Mouse (Mus musculus): ENCODE results near the gene Nt5dc3. TPM values are rescaled to one million over a fixed set of nuclear protein-coding genes. Genes with fewer than 3 reads are reported as not detected.

Gene Nt5dc3
- total and polyA plus RNA-seq, 3 experiments, result 4.6 to 15.9 (median 6.5) TPM

GRCm38 (mm10) chr10:86807362-86807761 is 28.6 kb downstream of the Nt5dc3 start:
- dilution Hi-C loops (cut with MboI; ENCODE audit: extremely low pct_ligation_motif_present, extremely low pct_unique_long_range_greater_than_20kb, low sequenced_read_pairs), result no loop called here
- H3K36me3 ChIP-seq (replicated peaks in 1 of 2; ENCODE audit: control insufficient read depth in 1 of 2, insufficient read depth in 1 of 2, low read length in 1 of 2), result peaks cover 16 to 79% of the 10 kb centered on the region in 2 experiments

DNA sequence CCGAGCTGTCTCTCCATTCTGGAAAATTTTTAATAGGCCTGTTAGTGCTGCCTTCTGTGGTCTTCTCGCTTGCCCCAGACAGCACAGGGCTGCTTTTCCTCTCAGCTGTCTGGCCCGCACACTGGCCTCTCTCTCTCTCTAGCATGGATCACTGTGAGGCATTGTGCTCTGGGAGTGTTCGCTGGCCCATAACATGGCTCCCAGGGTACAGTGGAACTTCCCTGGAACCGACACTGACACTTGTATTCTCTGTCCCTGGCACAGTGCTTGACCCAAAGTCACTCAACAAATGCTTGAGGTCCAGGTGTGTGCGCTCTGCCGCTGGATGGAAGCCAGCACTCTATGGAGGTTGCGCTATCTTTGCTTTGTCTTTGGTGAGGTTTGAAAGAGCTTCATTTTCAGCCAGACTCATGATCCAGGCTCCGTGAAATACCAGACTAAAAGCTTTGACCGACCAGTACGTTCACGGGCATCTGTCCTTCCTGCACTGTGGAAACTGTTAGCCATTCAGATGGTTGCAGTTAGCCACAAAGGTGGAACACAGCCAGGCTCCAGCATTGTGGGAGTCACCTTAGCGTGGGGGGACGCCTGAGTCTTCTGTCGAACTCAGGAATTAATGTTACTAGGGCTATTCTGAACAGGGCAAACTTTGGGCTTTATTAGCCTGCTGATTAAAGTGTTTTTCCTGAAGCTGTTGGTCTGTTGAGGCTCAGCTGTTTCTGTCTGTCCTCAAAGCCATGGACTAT is 29.4 kb downstream of the Nt5dc3 start:
- Histone ChIP-seq H3K4me3 (replicated peaks in 1 of 3; ENCODE audit: low read depth in 2 of 3, low read length in 2 of 3, poor library complexity in 1 of 3) (no peak overlapping the region), H3K27me3 (replicated peaks) (no peaks in the 10 kb centered on the region), H3K4me1 (ENCODE audit: control insufficient read depth in 1 of 2, insufficient read depth in 2 of 2) (peaks cover 0 to 17% of the 10 kb centered on the region in 2 experiments; a peak in 2 of 4 replicates), H3K9me3 (replicated peaks; ENCODE audit: low read length) (no peaks in the 10 kb centered on the region), H3K79me2 (replicated peaks; ENCODE audit: control insufficient read depth, extremely low read depth, insufficient read depth, poor library complexity, severe bottlenecking) (0 out of 2 replicates have a peak, but pooled peaks cover 2% of the 10 kb centered on the region), H3K36me3 (replicated peaks in 1 of 2; ENCODE audit: control insufficient read depth in 1 of 2, insufficient read depth in 1 of 2, low read length in 1 of 2) (peaks cover 20 to 87% of the 10 kb centered on the region in 2 experiments), H3K27ac (ENCODE audit: insufficient read depth, low read depth) (no peak overlapping the region), H3K4me2 (ENCODE audit: insufficient read depth, low read depth, poor library complexity, severe bottlenecking) (no peak overlapping the region), H3K9ac (ENCODE audit: insufficient read depth, low read depth) (no peak overlapping the region)
- TF ChIP-seq E2F4 (IDR thresholded peaks at IDR 0.05; ENCODE audit: insufficient replicate concordance, low read depth, low read length) (no peak), TCF12 (IDR thresholded peaks at IDR 0.05; ENCODE audit: low read depth, low read length) (no peak), POLR2AphosphoS2 (IDR thresholded peaks at IDR 0.05; ENCODE audit: low read depth, low read length) (no peak), ZC3H11A (IDR thresholded peaks at IDR 0.05; ENCODE audit: low read depth, low read length) (no peak), GABPA (IDR thresholded peaks at IDR 0.05; ENCODE audit: insufficient replicate concordance, low read depth, low read length) (no peak), JUN (IDR thresholded peaks at IDR 0.05; ENCODE audit: insufficient read depth, low read depth, low read length) (no peak), USF2 (conservative IDR thresholded peaks at IDR 0.05; ENCODE audit: low read depth, low read length) (no peak), CHD1 (IDR thresholded peaks at IDR 0.05; ENCODE audit: low read depth, low read length) (no peak), MAFK (IDR thresholded peaks at IDR 0.05; ENCODE audit: insufficient replicate concordance, low read length) (no peak), POLR2A (IDR thresholded peaks at IDR 0.05; ENCODE audit: low read depth, low read length) (no peak), MEF2A (IDR thresholded peaks at IDR 0.05; ENCODE audit: borderline replicate concordance, low read depth, low read length) (no peak), MXI1 (IDR thresholded peaks at IDR 0.05; ENCODE audit: low read depth, low read length) (no peak), PAX5 (IDR thresholded peaks at IDR 0.05; ENCODE audit: low read length) (no peak), EP300 (IDR thresholded peaks at IDR 0.05; ENCODE audit: low read length) (no peak)
- dilution Hi-C loops (cut with MboI; ENCODE audit: extremely low pct_ligation_motif_present, extremely low pct_unique_long_range_greater_than_20kb, low sequenced_read_pairs), result no loop called here
- in situ Hi-C loops (cut with MboI; ENCODE audit: low pct_ligation_motif_present, low pct_unique_long_range_greater_than_20kb, low sequenced_read_pairs), result no loop called here
- DNase-seq (ENCODE audit: extremely low read depth), result no peak

More at GRCm38 (mm10) chr10:86807362-86807761, 28.6 kb downstream of the Nt5dc3 start:
- no peak overlapping the region for H3K4me3 ChIP-seq (replicated peaks in 1 of 3; ENCODE audit: low read depth in 2 of 3, low read length in 2 of 3, poor library complexity in 1 of 3)
- peaks cover 0 to 17% of the 10 kb centered on the region in 2 experiments; a peak in 2 of 4 replicates for H3K4me1 ChIP-seq (ENCODE audit: control insufficient read depth in 1 of 2, insufficient read depth in 2 of 2)
- no peak overlapping the region for H3K4me2 ChIP-seq (ENCODE audit: insufficient read depth, low read depth, poor library complexity, severe bottlenecking)
- DNase-seq (ENCODE audit: extremely low read depth), result no peak
- H3K9me3 ChIP-seq (replicated peaks; ENCODE audit: low read length), result no peaks in the 10 kb centered on the region
- no peak overlapping the region for H3K9ac ChIP-seq (ENCODE audit: insufficient read depth, low read depth)
- no peaks in the 10 kb centered on the region for H3K27me3 ChIP-seq (replicated peaks)
- 0 out of 2 replicates have a peak, but pooled peaks cover 2% of the 10 kb centered on the region for H3K79me2 ChIP-seq (replicated peaks; ENCODE audit: control insufficient read depth, extremely low read depth, insufficient read depth, poor library complexity, severe bottlenecking)
- in situ Hi-C loops (cut with MboI; ENCODE audit: low pct_ligation_motif_present, low pct_unique_long_range_greater_than_20kb, low sequenced_read_pairs), result no loop called here
- no peak overlapping the region for H3K27ac ChIP-seq (ENCODE audit: insufficient read depth, low read depth)
- TF ChIP-seq HCFC1 (IDR thresholded peaks at IDR 0.05; ENCODE audit: low read depth, low read length) (no peak), USF1 (IDR thresholded peaks at IDR 0.05; ENCODE audit: low read depth, low read length) (no peak), ZNF384 (IDR thresholded peaks at IDR 0.05; ENCODE audit: low read depth, low read length) (no peak)
